Comparison of ENCODE assay signal across 9 mouse cellular contexts in the genomic region with DNA sequence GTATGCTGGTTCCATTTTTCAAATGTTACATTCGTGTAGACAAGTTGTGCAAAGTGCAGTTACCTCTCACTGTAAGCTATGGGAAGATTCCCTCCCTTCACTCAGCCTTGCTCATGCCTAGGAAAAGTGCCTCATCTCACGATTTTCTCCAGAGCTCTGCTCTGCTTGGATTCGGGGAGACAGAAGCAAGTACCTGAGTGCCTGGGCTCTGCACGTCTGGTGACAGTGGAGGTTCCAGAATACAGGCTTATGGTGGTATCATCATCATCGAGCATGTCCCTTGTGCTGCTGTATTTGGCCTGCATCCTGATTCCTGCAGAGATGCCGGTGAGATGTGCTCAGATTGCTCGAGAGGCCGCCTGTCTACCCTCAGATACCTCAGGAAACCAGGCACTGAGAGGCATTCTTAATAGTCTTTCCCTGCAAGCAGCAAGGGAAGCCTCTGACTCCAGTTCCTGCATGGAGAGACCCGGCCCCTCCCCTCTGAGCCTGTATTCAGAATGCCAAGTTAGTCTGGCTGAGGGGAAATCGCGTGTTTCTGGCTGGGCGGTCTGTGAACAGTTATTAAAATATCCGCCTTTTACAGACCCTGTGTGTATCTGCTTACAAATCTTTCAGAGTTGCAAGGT. TPM values are rescaled to one million over a fixed set of nuclear protein-coding genes. Genes with fewer than 3 reads are reported as not detected.
DNase-seq lines count a peak whose midpoint lies in the region; ATAC-seq and TF ChIP-seq lines count a peak whose summit lies in the region.
"Had no signal": no experiment of that assay in that cellular context is flagged by ENCODE, and none has a peak within 500 bp of the region (broad histone marks: within the 10 kb centered on the region; RNA-seq: fewer than 3 reads in every experiment).

TSS of gene Clec1a (minus strand) at position 590 of the 629 bp plus-strand sequence.

- peak; percentile 9 to 10 for DNase-seq in cerebellum, adult 2 months
- DNase-seq in cerebellum, adult 9-10 months = no peak
- peak; percentile 48 for DNase-seq in midbrain, embryonic 14.5 days
- no peak for DNase-seq in midbrain, embryonic 11.5 days (ENCODE audit: low spot score, missing footprints)
- peak; percentile 75 for DNase-seq in heart, adult 8-10 months (ENCODE audit: low spot score)
- peak; percentile 73 for DNase-seq in kidney, postnatal 10 days
- DNase-seq in thymus, postnatal 10 days (ENCODE audit: low spot score in 2 of 2) = no peak

- H3K4me1 ChIP-seq in cerebellum, adult 2 months (ENCODE audit: control insufficient read depth, insufficient read depth, low read length) = no peaks in the 10 kb centered on the region; the same call in 1 of the 2 replicates
- H3K4me1 ChIP-seq in midbrain, embryonic 14.5 days (ENCODE audit: control insufficient read depth, insufficient read depth, low read length) = no peaks in the 10 kb centered on the region
- no peaks in the 10 kb centered on the region for H3K4me1 ChIP-seq in midbrain, embryonic 11.5 days (ENCODE audit: control insufficient read depth, insufficient read depth, low read length)
- no peaks in the 10 kb centered on the region for H3K4me1 ChIP-seq in neural tube, embryonic 14.5 days (ENCODE audit: control insufficient read depth, insufficient read depth, low read length)

- no peak for TF ChIP-seq POLR2A in cerebellum, adult 2 months (IDR thresholded peaks at IDR 0.05; ENCODE audit: borderline replicate concordance, insufficient read depth, low read length)

- WGBS in cerebellum, adult 2 months = 16% methylated on average over 13 of the region's 13 CpGs
- 61% methylated on average over 13 of the region's 13 CpGs for WGBS in midbrain, embryonic 14.5 days
- WGBS in midbrain, embryonic 11.5 days = 66% methylated on average over 13 of the region's 13 CpGs
- 58% methylated on average over 13 of the region's 13 CpGs for WGBS in neural tube, embryonic 14.5 days

- no peaks in the 10 kb centered on the region for H3K9me3 ChIP-seq in midbrain, embryonic 14.5 days (ENCODE audit: control insufficient read depth, low read length)
- H3K9me3 ChIP-seq in midbrain, embryonic 11.5 days (ENCODE audit: control insufficient read depth, low read length) = no peaks in the 10 kb centered on the region
- no peaks in the 10 kb centered on the region for H3K9me3 ChIP-seq in neural tube, embryonic 14.5 days (ENCODE audit: control insufficient read depth, low read length)

- H3K4me3 ChIP-seq in cerebellum, adult 2 months (replicated peaks; ENCODE audit: insufficient read depth, low read depth, low read length) = no peak within 1 kb of the TSS
- no peak within 1 kb of the TSS for H3K4me3 ChIP-seq in midbrain, embryonic 14.5 days (replicated peaks; ENCODE audit: low read depth, low read length)
- H3K4me3 ChIP-seq in midbrain, embryonic 11.5 days (ENCODE audit: low read depth, low read length) = no peak within 1 kb of the TSS
- H3K4me3 ChIP-seq in neural tube, embryonic 14.5 days (ENCODE audit: low read depth, low read length) = no peak within 1 kb of the TSS

- no peak for ATAC-seq in midbrain, embryonic 14.5 days (ENCODE audit: low FRiP score, low TSS enrichment)
- ATAC-seq in midbrain, embryonic 11.5 days (ENCODE audit: low FRiP score) = no peak
- ATAC-seq in neural tube, embryonic 14.5 days (ENCODE audit: low read depth) = peak; percentile 38; the same call in 1 of the 2 replicates

- H3K27me3 ChIP-seq in cerebellum, adult 2 months (ENCODE audit: control insufficient read depth, insufficient read depth, low read length) = no peaks in the 10 kb centered on the region
- H3K27me3 ChIP-seq in midbrain, embryonic 14.5 days (ENCODE audit: control insufficient read depth, insufficient read depth, low read length) = no peaks in the 10 kb centered on the region
- H3K27me3 ChIP-seq in midbrain, embryonic 11.5 days (ENCODE audit: control insufficient read depth, insufficient read depth, low read length) = no peaks in the 10 kb centered on the region
- no peaks in the 10 kb centered on the region for H3K27me3 ChIP-seq in neural tube, embryonic 14.5 days (ENCODE audit: control insufficient read depth, insufficient read depth, low read length)

- no peaks in the 10 kb centered on the region for H3K36me3 ChIP-seq in midbrain, embryonic 14.5 days (ENCODE audit: control insufficient read depth, insufficient read depth, low read length)
- H3K36me3 ChIP-seq in midbrain, embryonic 11.5 days (ENCODE audit: control insufficient read depth, insufficient read depth, low read length) = no peaks in the 10 kb centered on the region
- H3K36me3 ChIP-seq in neural tube, embryonic 14.5 days (ENCODE audit: control insufficient read depth, insufficient read depth, low read length) = no peaks in the 10 kb centered on the region

- TF ChIP-seq CTCF in cerebellum, adult 2 months (IDR thresholded peaks at IDR 0.05; ENCODE audit: borderline replicate concordance, insufficient read depth, low read depth, low read length) = no peak

- no peak within 1 kb of the TSS for H3K9ac ChIP-seq in midbrain, embryonic 14.5 days (replicated peaks; ENCODE audit: low read length)
- no peak within 1 kb of the TSS for H3K9ac ChIP-seq in midbrain, embryonic 11.5 days (ENCODE audit: low read length)
- H3K9ac ChIP-seq in neural tube, embryonic 14.5 days (replicated peaks; ENCODE audit: low read depth, low read length) = no peak within 1 kb of the TSS
- H3K9ac ChIP-seq: liver, embryonic 14.5 days had no signal

- no peak within 1 kb of the TSS for H3K27ac ChIP-seq in cerebellum, adult 2 months (ENCODE audit: insufficient read depth, low read length)
- H3K27ac ChIP-seq in midbrain, embryonic 14.5 days (replicated peaks; ENCODE audit: low read depth, low read length) = peak within 1 kb of the TSS; percentile 33; the same call in 1 of the 2 replicates
- no peak within 1 kb of the TSS for H3K27ac ChIP-seq in midbrain, embryonic 11.5 days (ENCODE audit: low read depth, low read length)
- no peak within 1 kb of the TSS for H3K27ac ChIP-seq in neural tube, embryonic 14.5 days (ENCODE audit: low read depth, low read length)
- H3K27ac ChIP-seq: liver, embryonic 14.5 days had no signal

- no peak within 1 kb of the TSS for H3K4me2 ChIP-seq in midbrain, embryonic 14.5 days (ENCODE audit: low read length)
- no peak within 1 kb of the TSS for H3K4me2 ChIP-seq in midbrain, embryonic 11.5 days
- no peak within 1 kb of the TSS for H3K4me2 ChIP-seq in neural tube, embryonic 14.5 days (ENCODE audit: low read depth, low read length)

RNA-seq across cellular contexts. Expression of gene Clec1a, which starts in this region (rescaled TPM):
- polyA plus RNA-seq in cerebellum, adult 2 months (2012; rRNA removed) = 0.44 and 0.49 TPM in 2 replicates
- polyA plus RNA-seq in midbrain, embryonic 14.5 days (2014; fragmentation: Nextera tagmentation; extraction: Ambion mirVana) = 1.9 and 2.1 TPM in 2 replicates
- polyA plus RNA-seq in midbrain, embryonic 11.5 days (2014; fragmentation: Nextera tagmentation; extraction: Ambion mirVana) = 1.2 and 1.3 TPM in 2 replicates
- total RNA-seq in heart, adult 8-10 months (2022) = 10 to 100 TPM in 3 of 4 experiments, 1 to 10 TPM in 1; 7.7 to 13.1 (median 11.7) TPM
- polyA plus RNA-seq in neural tube, embryonic 14.5 days (2014; fragmentation: Nextera tagmentation; extraction: Ambion mirVana) = 0.87 and 1.6 TPM in 2 replicates

Comparison
In these comparisons a context has a peak if more than half of its experiments do, and no peak if none do; other contexts are left out.
1. DNase-seq: peak in midbrain, embryonic 14.5 days (single experiment), heart, adult 8-10 months (single experiment) and kidney, postnatal 10 days (single experiment); none in cerebellum, adult 9-10 months (single experiment), midbrain, embryonic 11.5 days (single experiment) and thymus, postnatal 10 days (0 of 2).
2. Peak in DNase-seq in cerebellum, adult 2 months; RNA of the gene not detected or under 1 TPM.